Mouse (Mus musculus) neural tube, embryonic 13.5 days (tissue): Measurements from ENCODE around the gene Ubald1. TPM values are rescaled to one million over a fixed set of nuclear protein-coding genes. Genes with fewer than 3 reads are reported as not detected.

Experiments used
- ATAC-seq: fragments of 200-750 bp; cut with Nextera tagmentation; 2 replicates; pipeline ENCODE4 v1.8.0; 2017; ENCODE audit warnings: low read depth, mild to moderate bottlenecking, moderate TSS enrichment, moderate library complexity
- H3K27ac ChIP-seq: fragments of 300-500 bp; sonication (generic); replicated peaks from 2 replicates; pipeline ENCODE4 v1.5.1; 2015; ENCODE audit warnings: moderate library complexity, mild to moderate bottlenecking, inconsistent platforms
- H3K27me3 ChIP-seq: fragments of 300-500 bp; sonication (generic); 2 replicates; pipeline ENCODE4 v1.6.1; 2015; ENCODE audit warnings: mild to moderate bottlenecking, inconsistent platforms
- H3K36me3 ChIP-seq: fragments of 300-500 bp; sonication (generic); 2 replicates; pipeline ENCODE4 v1.6.1; 2015; ENCODE audit warnings: mild to moderate bottlenecking, inconsistent platforms
- H3K4me1 ChIP-seq: fragments of 300-500 bp; sonication (generic); replicated peaks from 2 replicates; pipeline ENCODE4 v1.6.1; 2015; ENCODE audit warnings: inconsistent platforms
- H3K4me2 ChIP-seq: fragments of 300-500 bp; sonication (generic); 2 replicates; pipeline ENCODE4 v1.6.1; 2015; ENCODE audit warnings: inconsistent platforms, mild to moderate bottlenecking, moderate library complexity
- H3K4me3 ChIP-seq: fragments of 300-500 bp; sonication (generic); 2 replicates; pipeline ENCODE4 v1.5.1; 2015; ENCODE audit warnings: mild to moderate bottlenecking, inconsistent platforms
- H3K9ac ChIP-seq: fragments of 300-500 bp; sonication (generic); 2 replicates; pipeline ENCODE4 v1.6.1; 2015; ENCODE audit warnings: moderate library complexity, mild to moderate bottlenecking, inconsistent platforms
- H3K9me3 ChIP-seq: fragments of 300-500 bp; sonication (generic); 2 replicates; pipeline ENCODE4 v1.6.1; 2016; ENCODE audit warnings: inconsistent platforms
- WGBS: fragments of 180-500 bp; shearing (Covaris S2); methylation state at CpG from one replicate; pipeline ENCODE4 v1.1.7; 2015; 5-methylcytosine and 5-hydroxymethylcytosine counted together
- polyA plus RNA-seq: library from polyadenylated mRNA; unstranded; fragments of >200 nt; fragmentation: Nextera tagmentation; extraction: Ambion mirVana; gene quantifications from 2 replicates; pipeline ENCODE4 v1.2.1, GENCODE M21; 2015

Gene Ubald1
- polyA plus RNA-seq, 1 experiment from 2014 or later: 66.3 TPM

DNA sequence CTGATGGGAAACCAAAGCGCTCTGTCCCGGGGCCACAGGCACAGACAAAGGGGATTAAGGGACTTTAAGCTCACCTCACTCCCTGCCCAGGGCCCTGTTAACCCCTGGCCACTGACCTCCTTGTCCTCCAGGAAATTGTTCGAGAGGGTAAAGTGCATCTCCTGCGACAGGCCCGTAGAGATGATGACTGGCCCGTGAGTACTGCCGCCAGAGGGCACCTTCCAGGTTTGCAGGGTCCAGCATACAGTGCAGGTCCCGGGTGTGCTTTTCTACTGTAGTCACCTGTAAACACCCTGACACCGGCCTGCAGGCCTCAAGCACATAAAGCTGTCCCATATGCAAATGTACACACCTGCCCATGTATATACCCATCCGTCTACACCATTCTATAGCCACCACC lies 18.7 kb downstream of the Ubald1 start:
- Histone ChIP-seq H3K4me3 (no peak overlapping the region), H3K27ac (no peak overlapping the region)
- ATAC-seq: peak; percentile 47; the same call in 1 of the 2 replicates

DNA sequence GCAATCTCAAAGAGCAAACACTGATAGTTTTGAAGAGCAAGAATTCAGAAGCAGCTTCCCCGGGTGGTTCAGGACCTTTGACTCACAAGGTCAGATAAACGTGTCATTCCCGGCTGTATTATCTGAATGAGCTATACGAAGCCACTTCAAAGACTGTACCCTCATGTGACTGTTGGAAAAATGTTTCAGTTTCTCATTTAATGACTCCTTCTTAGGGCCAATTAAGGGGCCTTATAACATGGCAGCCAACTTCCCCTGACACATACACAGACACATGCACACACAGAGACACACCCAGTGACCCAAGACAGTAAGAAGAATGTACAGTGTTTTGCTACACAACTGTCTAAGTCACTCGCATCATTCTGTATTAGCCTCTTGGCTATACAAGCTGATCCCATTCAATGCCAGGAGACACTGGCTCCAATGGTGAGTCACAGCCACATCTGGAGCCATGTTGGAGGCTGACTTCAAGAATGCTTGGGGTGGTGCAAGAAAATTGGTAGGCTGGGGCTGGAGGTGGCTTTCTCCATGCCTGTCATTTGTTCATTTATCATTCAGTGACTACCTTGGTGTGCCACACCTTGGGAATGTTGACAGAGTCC lies 25.0 kb downstream of the Ubald1 start:
- no peak overlapping the region for H3K9ac ChIP-seq
- H3K36me3 ChIP-seq: no peaks in the 10 kb centered on the region
- H3K9me3 ChIP-seq: no peaks in the 10 kb centered on the region
- H3K4me3 ChIP-seq: no peak overlapping the region
- no peak for ATAC-seq
- WGBS: 75% methylated on average over 5 of the region's 5 CpGs
- H3K27ac ChIP-seq: no peak overlapping the region
- no peak overlapping the region for H3K4me2 ChIP-seq
- H3K27me3 ChIP-seq: no peaks in the 10 kb centered on the region
- no peaks in the 10 kb centered on the region for H3K4me1 ChIP-seq

More for the DNA sequence above, 18.7 kb downstream of the Ubald1 start:
- Histone ChIP-seq H3K4me2 (no peak overlapping the region), H3K36me3 (no peaks in the 10 kb centered on the region), H3K27me3 (no peaks in the 10 kb centered on the region), H3K9ac (no peak overlapping the region), H3K4me1 (no peaks in the 10 kb centered on the region), H3K9me3 (no peaks in the 10 kb centered on the region)
- 53% methylated on average over 10 of the region's 10 CpGs for WGBS

DNA sequence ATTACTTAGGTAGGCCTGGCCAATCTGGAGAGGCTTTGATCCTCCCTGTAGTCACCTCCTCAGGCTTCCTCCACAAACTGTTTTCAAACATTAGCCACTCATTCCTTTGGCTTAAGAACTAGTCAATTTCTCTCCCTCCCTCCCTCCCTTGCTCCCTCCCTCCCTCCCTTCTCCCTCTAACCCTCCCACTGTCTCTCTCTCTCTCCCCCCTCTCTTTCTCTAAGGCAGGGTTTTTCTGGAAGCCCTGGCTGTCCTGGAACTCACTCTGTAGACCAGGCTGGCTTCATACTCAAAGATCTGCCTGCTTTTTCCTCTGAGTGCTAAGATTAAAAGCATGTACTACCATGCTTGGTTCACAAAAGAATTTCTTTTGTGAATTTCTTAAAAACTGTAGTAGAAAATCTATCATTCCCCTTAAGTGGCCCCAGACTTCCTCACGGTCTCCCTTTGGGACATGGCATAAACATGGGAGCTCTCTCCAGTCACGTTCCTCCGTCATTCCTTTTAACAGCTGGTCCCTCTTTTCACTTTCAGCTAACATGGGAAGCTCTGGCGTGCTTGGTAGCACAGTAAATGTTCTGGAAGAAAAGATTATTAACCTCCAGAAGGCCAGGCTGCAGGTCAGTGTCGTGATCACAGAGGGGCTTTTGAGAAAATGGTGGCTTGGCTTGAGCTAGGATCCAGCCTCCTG lies 29.0 kb downstream of the Ubald1 start:
- Histone ChIP-seq H3K27me3 (no peaks in the 10 kb centered on the region), H3K4me1 (no peaks in the 10 kb centered on the region), H3K27ac (no peak overlapping the region), H3K36me3 (no peaks in the 10 kb centered on the region), H3K4me3 (no peak overlapping the region), H3K4me2 (no peak overlapping the region), H3K9ac (no peak overlapping the region), H3K9me3 (no peaks in the 10 kb centered on the region)
- no peak for ATAC-seq
- WGBS: 57% methylated on average over 5 of the region's 5 CpGs

DNA sequence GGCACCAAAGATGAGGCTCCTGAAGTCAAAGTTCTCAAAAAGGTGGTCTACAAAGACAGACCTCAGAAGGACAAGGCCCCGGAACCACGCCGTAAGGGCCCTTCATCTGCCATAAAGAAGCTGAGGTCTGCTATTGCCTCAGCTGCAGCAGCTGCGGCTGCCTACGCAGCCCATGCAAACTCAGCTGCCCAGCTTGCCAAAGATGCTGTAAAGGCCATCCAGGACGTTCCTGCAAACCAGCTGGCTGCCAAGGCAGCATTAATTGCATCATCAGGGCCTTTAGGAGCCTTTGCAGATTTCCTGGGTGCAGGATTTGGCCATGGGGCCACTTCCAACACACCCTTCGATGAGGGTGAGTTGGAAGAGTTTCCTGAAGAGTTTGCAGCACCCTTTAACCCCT lies 29.8 kb downstream of the Ubald1 start:
- Histone ChIP-seq H3K4me2 (no peak overlapping the region), H3K4me3 (no peak overlapping the region), H3K27me3 (no peaks in the 10 kb centered on the region), H3K4me1 (no peaks in the 10 kb centered on the region), H3K27ac (no peak overlapping the region), H3K9ac (no peak overlapping the region), H3K9me3 (no peaks in the 10 kb centered on the region), H3K36me3 (no peaks in the 10 kb centered on the region)
- WGBS: 78% methylated on average over 7 of the region's 7 CpGs
- no peak for ATAC-seq

DNA sequence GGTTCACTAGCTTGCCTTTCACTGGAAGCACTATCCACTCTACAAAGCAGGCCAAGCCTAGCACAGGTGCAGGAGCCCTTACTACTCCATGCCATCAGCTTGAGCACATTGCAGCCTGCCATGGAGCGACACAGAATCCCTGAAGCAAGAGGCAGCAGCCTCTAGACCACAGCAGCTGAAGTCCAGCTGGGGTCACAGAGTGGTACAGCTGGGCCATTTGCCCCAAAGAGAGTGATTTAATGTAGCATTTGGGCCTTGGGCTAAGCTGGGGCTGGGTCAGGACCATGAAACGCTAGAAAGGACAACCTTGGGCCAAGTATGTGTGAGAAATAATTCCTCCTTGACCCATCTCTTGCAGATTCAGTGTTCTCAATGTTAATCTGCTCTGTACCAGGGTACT lies 32.0 kb downstream of the Ubald1 start:
- H3K27ac ChIP-seq: no peak overlapping the region
- no peak overlapping the region for H3K4me3 ChIP-seq
- H3K27me3 ChIP-seq: no peaks in the 10 kb centered on the region
- WGBS: 87% methylated on average over 2 of the region's 2 CpGs
- H3K36me3 ChIP-seq: no peaks in the 10 kb centered on the region
- no peaks in the 10 kb centered on the region for H3K4me1 ChIP-seq
- no peak overlapping the region for H3K9ac ChIP-seq
- no peak overlapping the region for H3K4me2 ChIP-seq
- H3K9me3 ChIP-seq: no peaks in the 10 kb centered on the region
- ATAC-seq: no peak

DNA sequence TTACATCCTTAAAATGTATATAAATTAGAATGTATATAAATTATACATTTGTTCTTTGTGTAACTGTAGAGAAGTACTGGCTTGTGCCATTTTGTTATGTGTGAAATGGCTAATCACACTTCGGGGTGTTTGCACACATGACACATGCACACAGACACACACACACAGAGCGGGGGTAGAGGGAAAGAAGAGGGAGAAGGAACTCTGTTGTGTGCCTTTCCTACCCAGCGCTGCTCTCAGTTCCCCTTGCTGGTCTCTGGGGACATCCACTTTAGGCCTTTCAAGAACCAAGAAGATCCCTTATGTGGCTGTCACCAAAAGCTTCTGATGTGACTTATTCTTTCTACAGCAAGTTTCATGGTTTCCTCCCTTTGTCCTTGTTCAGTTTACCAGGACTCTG lies 33.1 kb downstream of the Ubald1 start:
- Histone ChIP-seq H3K27ac (no peak overlapping the region), H3K9me3 (no peaks in the 10 kb centered on the region), H3K36me3 (no peaks in the 10 kb centered on the region), H3K4me3 (no peak overlapping the region), H3K27me3 (no peaks in the 10 kb centered on the region), H3K9ac (no peak overlapping the region), H3K4me2 (no peak overlapping the region), H3K4me1 (no peaks in the 10 kb centered on the region)
- WGBS: 78% methylated on average over 3 of the region's 3 CpGs
- ATAC-seq: no peak

DNA sequence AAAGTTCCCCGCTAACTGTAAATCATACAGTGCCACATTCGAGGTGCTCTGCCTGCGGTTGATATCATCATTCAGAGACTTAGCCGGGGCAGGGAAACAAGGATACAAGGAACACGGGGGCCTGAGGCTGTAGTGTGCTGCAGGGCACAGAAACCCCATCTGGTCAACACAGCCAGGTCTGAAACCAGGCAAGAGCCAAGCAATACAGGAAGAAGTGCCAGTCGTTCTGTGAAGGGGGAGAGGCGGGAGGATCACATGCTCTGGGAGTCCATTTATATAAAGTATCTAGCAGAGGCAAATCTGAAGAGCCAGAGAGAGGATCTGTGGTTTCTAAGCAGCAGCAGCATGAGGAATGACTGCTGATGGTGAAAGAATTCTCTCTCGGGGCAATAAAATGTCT lies 39.9 kb downstream of the Ubald1 start:
- ATAC-seq: no peak
- Histone ChIP-seq H3K27ac (no peak overlapping the region), H3K4me1 (no peaks in the 10 kb centered on the region), H3K36me3 (no peaks in the 10 kb centered on the region), H3K9ac (no peak overlapping the region), H3K4me2 (no peak overlapping the region), H3K9me3 (no peaks in the 10 kb centered on the region), H3K27me3 (no peaks in the 10 kb centered on the region), H3K4me3 (no peak overlapping the region)
- 81% methylated on average over 8 of the region's 8 CpGs for WGBS

DNA sequence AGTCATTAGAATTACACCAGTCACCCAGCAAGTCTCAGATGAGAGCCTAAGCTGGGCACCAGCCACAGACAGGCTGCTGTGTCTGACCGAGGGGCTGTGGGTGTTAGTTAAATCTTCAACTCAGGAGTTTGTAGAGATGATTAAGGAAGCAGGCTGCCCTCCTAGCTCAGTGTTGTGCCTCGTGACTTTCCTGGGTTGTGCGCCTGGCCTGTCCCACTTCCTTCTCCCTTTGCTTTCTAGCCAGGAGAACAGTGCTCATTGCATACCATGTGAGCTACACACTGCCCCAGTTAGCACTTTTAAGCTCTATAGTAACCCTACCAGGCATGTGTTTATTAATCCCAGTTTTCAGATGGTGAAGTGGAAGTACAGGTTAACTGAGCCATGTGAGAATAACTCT lies 40.6 kb downstream of the Ubald1 start:
- Histone ChIP-seq H3K36me3 (no peaks in the 10 kb centered on the region), H3K27me3 (no peaks in the 10 kb centered on the region), H3K9me3 (no peaks in the 10 kb centered on the region), H3K9ac (no peak overlapping the region), H3K4me1 (no peaks in the 10 kb centered on the region), H3K4me3 (no peak overlapping the region), H3K27ac (no peak overlapping the region), H3K4me2 (no peak overlapping the region)
- ATAC-seq: no peak
- 85% methylated on average over 3 of the region's 3 CpGs for WGBS

DNA sequence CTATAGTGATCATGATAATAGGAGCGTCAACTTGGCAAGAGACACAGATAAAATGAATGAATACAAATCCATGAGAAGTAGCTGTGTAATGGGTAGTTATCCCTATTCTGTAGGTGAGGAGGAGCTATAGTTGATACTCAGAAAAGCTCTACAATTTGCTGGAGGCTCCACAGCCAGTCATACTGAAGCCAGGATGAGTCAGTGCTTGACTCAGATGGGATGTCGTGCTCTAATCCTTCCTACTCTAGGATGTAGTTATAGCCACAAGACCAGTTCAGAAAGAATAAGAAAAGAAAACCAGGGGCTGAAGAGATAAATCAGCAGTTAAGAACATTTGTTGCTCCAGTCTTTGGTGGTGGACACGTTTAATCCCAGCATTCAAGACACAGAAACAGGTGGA lies 42.5 kb downstream of the Ubald1 start:
- H3K4me1 ChIP-seq: no peaks in the 10 kb centered on the region
- H3K27ac ChIP-seq: no peak overlapping the region
- ATAC-seq: no peak
- no peaks in the 10 kb centered on the region for H3K36me3 ChIP-seq
- H3K9ac ChIP-seq: no peak overlapping the region
- H3K4me3 ChIP-seq: no peak overlapping the region
- no peaks in the 10 kb centered on the region for H3K9me3 ChIP-seq
- 79% methylated on average over 3 of the region's 3 CpGs for WGBS
- no peaks in the 10 kb centered on the region for H3K27me3 ChIP-seq
- H3K4me2 ChIP-seq: no peak overlapping the region

DNA sequence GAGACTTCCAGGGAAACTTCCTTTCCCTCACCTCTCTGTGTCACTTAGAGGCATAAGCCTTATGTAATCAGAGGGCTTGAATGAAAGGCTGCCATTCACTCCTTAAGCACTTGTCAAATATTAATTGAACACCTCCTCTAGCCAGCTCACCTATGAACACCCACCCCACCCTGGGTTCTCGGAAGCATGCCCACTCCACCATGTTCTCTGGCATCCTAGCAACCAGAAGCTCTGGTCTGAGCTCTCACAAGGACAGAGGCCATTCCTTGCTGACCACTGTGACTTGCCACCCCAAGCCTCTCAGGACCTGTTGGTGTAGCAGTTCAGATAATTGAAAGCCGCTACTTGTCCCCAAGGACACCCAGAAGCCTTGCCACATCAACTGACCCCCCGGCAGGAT lies 44.9 kb downstream of the Ubald1 start, which contains the start of gene 4930562C15Rik:
TSS of gene 4930562C15Rik (plus strand) at position 226 of the 400 bp plus-strand sequence.
- Histone ChIP-seq H3K36me3 (no peaks in the 10 kb centered on the region), H3K4me1 (no peaks in the 10 kb centered on the region), H3K27ac (no peak within 1 kb of the TSS), H3K9me3 (no peaks in the 10 kb centered on the region), H3K4me3 (no peak within 1 kb of the TSS), H3K27me3 (no peaks in the 10 kb centered on the region), H3K4me2 (no peak within 1 kb of the TSS), H3K9ac (no peak within 1 kb of the TSS)
- WGBS: 91% methylated on average over 3 of the region's 3 CpGs
- ATAC-seq: no peak

DNA sequence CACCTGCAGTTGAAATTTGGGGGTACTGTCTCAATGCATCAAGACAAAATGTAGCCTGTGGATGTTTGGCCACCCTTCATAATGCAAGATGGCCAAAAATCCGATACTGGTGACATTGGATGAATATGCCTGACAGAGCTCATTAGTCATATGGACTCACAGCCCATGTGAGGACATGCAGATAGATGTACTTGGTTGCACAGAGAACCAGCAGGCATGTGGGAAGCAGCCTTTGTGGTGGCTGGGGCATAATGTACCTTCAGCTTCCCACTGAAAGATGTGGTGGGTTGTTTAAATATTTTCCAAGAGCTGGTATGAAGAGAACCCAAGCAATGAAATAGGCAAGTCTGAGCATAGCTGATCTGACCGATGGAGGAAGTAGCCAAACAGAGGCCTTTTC lies 46.3 kb downstream of the Ubald1 start:
- no peak overlapping the region for H3K9ac ChIP-seq
- H3K27me3 ChIP-seq: no peaks in the 10 kb centered on the region
- no peak overlapping the region for H3K27ac ChIP-seq
- WGBS: 86% methylated on average over 2 of the region's 2 CpGs
- H3K9me3 ChIP-seq: no peaks in the 10 kb centered on the region
- no peak overlapping the region for H3K4me3 ChIP-seq
- no peaks in the 10 kb centered on the region for H3K4me1 ChIP-seq
- ATAC-seq: no peak
- H3K4me2 ChIP-seq: no peak overlapping the region
- H3K36me3 ChIP-seq: no peaks in the 10 kb centered on the region

DNA sequence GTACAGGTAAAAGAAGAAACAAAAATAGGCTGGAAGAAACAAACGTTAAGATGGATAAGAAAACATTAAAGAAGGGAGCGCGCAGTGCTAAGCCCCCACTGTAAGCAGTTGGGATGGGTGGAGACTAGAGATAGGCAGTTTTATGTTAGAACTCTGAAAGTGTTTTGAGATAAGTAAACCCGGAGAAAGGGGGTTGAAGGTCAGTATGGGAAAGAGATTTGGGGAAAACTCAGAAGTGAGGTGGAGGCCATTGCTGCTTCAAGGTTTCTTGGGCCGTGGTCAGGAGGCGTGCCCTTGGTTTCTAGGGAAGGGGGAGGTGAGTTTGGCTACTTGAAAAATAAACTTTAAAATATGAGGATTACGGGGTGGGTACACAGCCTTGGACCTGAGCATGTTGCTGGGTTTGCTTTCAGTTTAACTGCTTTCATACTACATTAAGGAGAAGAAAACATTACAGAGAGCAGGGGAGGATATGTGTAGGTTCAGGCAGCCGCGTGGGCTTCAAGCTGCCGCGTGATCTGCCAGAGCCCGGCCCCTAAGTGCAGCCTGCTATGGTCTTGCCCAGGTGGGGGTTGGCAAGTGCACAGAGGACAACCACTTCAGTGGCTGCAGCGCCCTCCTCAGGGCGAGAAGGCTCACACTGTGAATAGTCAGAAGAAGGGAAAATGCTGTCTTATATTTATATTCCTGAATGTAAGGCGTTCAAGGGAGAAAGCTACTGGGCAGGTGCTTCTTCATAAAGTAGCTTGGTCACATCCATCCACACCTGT lies 48.3 kb downstream of the Ubald1 start:
- 77% methylated on average over 15 of the region's 15 CpGs for WGBS
- ATAC-seq: no peak

More for the DNA sequence above, 48.3 kb downstream of the Ubald1 start:
- H3K4me2 ChIP-seq: no peak overlapping the region
- no peak overlapping the region for H3K27ac ChIP-seq
- H3K4me1 ChIP-seq: no peaks in the 10 kb centered on the region
- no peaks in the 10 kb centered on the region for H3K36me3 ChIP-seq
- no peak overlapping the region for H3K9ac ChIP-seq
- H3K27me3 ChIP-seq: no peaks in the 10 kb centered on the region
- H3K4me3 ChIP-seq: no peak overlapping the region
- H3K9me3 ChIP-seq: no peaks in the 10 kb centered on the region
